Mouse (Mus musculus) B cell, adult 2 months (primary cell): ENCODE measurements around the gene Gm10491.

ENCODE experiments used
- DNase-seq, 2 experiments: peaks; one replicate each; pipeline ENCODE4 v3.0.0; 2022

Gene Gm10491

GRCm38 (mm10) chrX:7878495-7878894, 29.1 kb downstream of the Gm10491 start:
- peak; percentile 27 to 30 for DNase-seq

GRCm38 (mm10) chrX:7878007-7878419, 29.6 kb downstream of the Gm10491 start, which contains the start of gene Pim2:
Gene Pim2 (plus strand): TSS chrX:7878262.
- DNase-seq = peak; percentile 86 to 88

- no peak for DNase-seq
Measured at GRCm38 (mm10) chrX:7869826-7870225, 37.8 kb downstream of the Gm10491 start.

GRCm38 (mm10) chrX:7868506-7868905, 39.1 kb downstream of the Gm10491 start:
- DNase-seq = no peak

GRCm38 (mm10) chrX:7867141-7867540, 40.5 kb downstream of the Gm10491 start:
- no peak for DNase-seq

GRCm38 (mm10) chrX:7865786-7866185, 41.8 kb downstream of the Gm10491 start:
- DNase-seq = no peak

- DNase-seq = peak; percentile 29 to 32
Measured at GRCm38 (mm10) chrX:7865343-7865742, 42.3 kb downstream of the Gm10491 start.

- DNase-seq = peak; percentile 31 to 35
Measured at GRCm38 (mm10) chrX:7864551-7864950, 43.1 kb downstream of the Gm10491 start.

- no peak for DNase-seq
Measured at GRCm38 (mm10) chrX:7863181-7863580, 44.5 kb downstream of the Gm10491 start.

GRCm38 (mm10) chrX:7859191-7859753, 48.4 kb downstream of the Gm10491 start:
- no peak for DNase-seq
